Mouse (Mus musculus): ENCODE results near the gene Sgf29. TPM values are rescaled to one million over a fixed set of nuclear protein-coding genes. Genes with fewer than 3 reads are reported as not detected.
A peak's percentile ranks its signal among the peaks of the same experiment; 100 is the strongest.
"Not testable (repeated sequence)": the region's sequence is repeated elsewhere in the genome, so short reads cannot be mapped to it uniquely, and the experiment has no call there.

Sgf29 gene
- total RNA-seq, 2 experiments from 2014 or later = 27.2 to 38.4 TPM

DNA sequence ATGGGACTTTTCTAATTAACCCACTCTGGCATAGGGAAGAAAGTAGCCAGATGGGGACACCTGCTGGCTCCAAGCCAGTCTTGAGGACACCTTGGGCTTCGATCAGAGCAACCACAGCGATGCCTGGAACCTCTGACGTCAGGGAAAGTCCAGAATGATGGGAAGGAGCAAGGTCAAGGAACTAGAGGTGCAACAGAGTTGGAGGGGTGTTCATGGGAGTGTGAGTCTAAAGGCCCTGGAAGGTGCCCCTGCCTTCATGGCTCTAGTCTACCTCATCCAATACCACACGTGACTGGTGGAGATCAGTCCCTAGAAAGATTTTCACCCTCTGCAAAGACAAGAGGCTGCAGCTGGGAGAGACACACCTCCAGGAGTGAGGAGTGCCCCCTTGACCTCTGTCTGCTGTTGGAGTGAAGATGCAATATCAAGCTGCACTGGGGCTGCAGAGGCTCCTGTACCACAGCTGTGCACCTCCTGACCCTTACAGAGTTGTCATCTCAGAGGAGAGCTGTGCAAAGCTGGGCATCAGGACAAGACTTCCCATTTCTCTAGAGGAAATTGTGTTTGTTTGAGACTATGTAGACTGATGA is 27.6 kb downstream of the Sgf29 start:
- intact Hi-C loops (cut with DNase I) = no loop called here

DNA sequence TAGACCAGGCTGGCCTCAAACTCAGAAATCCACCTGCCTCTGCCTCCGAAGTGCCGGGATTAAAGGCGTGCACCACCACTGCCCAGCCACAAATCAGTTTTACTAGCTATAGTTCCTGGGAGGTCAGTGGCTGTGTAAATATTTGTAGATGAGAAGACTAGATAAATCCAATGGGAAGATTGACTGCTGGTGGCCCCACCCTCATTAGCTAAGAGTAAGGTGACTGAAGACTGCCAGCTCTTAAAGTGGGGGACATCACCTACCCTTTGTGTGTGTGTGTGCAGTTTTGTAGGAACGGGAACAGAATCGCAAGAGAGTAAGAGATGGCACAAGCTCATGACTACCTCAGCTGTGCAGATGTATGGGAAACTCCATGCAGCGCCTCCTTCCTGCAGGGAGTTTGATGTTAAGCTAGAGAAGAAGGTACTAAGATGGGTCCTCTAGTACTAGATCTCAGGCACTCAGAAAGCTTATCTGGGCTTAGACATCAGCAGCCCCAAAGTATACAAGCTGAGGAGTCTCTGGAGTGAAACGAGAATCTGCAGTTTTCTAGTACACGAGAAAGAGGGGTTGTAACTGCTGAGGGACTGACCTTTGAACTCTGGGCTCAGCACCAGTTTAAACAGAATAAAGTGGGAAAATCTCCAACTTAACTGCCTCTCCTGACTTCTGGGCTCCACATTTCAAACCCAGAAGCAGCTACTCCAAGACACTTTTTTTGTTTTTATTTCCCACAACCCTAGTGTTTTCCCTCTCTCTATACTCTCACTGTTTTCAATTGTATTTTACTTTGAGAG is 29.6 kb downstream of the Sgf29 start:
- no peak for DNase-seq (ENCODE audit: low spot score in 2 of 2)
- intact Hi-C loops (cut with DNase I) = no loop called here

More for the DNA sequence above, 27.6 kb downstream of the Sgf29 start:
- no peak for DNase-seq (ENCODE audit: low spot score in 2 of 2)

DNA sequence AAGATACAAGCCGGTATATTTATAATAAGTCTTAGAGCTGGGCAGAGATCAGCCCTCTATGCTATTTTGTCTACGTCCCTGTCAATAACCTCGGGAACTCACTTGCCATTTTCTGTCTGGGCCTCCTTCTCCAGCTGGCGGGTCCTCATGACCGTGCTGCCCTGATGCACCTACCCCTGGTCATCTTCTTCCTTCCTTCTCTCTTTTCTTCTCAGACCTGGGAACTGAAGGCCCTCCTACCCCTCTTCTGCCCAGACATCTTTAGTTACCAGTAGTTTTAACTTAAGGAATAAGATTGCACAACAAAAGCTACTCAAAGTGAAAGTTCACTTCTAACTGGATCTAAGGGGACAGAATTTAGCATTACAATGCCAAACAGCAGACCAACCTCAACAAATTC is 30.6 kb downstream of the Sgf29 start:
- no peak for DNase-seq (ENCODE audit: low spot score in 2 of 2)
- intact Hi-C loops (cut with DNase I) = no loop called here

DNA sequence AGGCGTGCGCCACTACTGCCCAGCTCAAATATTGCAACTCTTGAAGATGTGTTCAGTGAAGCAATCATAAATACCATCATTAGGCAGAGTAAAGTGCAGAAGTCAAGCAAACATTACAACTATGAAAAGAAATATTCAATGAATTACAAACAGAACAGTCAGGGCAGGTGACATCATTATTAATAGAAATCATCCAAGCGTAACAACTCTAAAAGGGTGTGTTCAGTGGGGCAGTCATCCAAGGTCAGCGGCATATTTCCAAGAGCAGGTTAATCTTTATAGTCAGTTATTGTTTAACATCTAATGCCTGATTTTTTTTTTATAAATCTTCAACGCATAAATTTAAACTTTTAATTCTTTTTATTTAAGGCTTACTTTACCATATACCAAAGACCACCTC is 32.1 kb downstream of the Sgf29 start:
- intact Hi-C loops (cut with DNase I) = no loop called here
- DNase-seq (ENCODE audit: low spot score in 2 of 2) = no peak

DNA sequence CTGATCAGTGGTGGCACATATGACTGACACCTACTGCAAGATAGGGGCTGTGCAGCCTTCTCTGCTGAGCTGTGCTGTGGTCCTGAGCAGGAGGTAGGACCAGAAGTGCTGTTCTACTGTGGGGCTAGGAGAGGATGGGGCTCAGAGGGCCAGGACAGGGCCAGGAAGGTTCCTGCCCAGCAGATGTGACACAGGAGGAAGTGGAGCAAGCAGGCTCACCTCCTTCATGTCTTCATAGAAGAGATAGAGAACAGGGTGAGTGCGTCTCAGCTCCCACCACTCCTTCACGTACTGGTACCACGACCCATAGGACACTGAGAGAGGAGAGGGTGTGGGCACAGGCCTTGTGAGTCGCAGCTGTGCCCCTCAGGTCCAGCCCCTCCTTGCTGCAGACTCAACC is 39.0 kb downstream of the Sgf29 start:
- DNase-seq (ENCODE audit: low spot score in 2 of 2); intact Hi-C loops (cut with DNase I): not testable (repeated sequence)

DNA sequence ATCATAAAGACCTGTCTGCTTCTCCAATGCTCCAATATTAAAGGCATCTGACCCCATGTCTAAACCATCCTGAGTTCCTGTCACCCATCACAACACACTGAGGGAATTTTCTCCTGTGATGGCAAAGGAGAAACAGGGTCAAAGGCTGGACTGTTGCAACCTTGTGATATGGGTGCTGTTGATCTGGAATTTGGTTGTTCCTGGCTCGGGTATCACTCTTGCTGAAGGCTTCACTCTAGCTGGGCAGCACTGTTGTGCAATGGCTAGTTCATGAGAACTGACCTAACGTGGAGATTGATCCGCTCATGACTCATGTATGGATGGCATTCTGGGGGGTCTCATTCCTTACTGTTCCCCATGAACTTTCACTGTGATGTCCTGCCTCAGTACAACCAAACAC is 39.9 kb downstream of the Sgf29 start:
- DNase-seq (ENCODE audit: low spot score in 2 of 2) = no peak
- intact Hi-C loops (cut with DNase I) = no loop called here

DNA sequence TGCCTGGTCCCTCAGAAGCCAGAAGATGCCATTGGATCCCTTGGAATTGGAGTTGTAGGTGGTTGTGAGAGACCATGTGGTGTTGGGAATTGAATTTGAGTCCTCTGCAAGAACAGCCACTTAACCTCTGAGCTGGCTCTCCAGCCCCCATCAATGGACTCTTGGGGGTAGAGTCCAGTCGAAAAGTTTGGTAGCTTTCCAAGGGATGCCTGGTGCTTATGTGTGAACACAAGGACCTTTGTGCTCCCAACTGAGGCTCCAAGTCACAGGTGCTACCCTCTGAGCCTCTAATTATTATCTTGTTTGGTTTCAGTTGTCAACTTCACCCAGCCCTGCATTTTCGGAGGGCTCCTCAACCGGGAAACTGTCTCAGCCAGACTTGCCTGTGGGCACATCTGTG is 41.6 kb downstream of the Sgf29 start:
- DNase-seq (ENCODE audit: low spot score in 2 of 2) = no peak
- intact Hi-C loops (cut with DNase I) = no loop called here

DNA sequence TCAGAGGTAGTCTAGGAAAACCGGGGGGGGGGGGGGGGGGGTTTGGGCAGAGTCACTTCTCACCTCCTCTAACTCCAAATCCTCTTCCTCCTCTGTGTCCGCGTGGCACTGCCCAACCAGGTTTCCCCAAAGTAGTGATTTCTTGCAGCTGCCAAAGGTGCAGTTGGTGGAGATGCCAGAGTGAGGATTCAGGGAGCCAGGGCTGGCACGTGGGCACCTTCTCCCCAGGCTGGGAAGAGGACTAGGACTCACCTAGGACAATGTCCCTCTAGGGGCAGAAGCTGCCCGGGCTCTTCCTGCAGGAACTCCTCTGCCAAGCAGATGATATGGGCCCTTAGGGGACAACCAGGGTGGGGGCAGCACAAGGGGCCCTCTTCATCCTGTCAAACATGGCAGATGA is 42.6 kb downstream of the Sgf29 start:
- intact Hi-C loops (cut with DNase I) = no loop called here

DNA sequence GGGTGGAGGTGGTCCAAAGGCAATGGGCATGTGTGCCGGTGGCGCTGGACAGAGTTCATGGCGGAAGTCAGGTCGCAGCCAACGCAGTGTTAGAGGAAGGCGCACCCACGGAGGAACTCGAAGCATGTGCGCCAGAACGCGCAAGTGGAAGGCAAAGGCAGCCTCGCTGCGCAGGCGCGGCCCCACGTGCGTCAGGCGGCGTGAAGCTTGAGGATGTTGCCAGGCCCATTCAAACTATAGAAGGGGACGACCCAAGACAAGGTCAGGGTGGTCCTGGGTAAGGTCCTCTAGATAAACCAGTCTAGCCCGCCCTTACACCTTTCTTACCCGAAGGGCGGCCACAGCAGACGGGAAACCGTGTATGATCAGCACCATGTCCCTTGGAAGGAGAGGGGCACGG is 43.3 kb downstream of the Sgf29 start:
- intact Hi-C loops (cut with DNase I) = no loop called here
- DNase-seq (ENCODE audit: low spot score in 2 of 2) = no peak

More for the DNA sequence above, 42.6 kb downstream of the Sgf29 start:
- DNase-seq (ENCODE audit: low spot score in 2 of 2) = no peak

DNA sequence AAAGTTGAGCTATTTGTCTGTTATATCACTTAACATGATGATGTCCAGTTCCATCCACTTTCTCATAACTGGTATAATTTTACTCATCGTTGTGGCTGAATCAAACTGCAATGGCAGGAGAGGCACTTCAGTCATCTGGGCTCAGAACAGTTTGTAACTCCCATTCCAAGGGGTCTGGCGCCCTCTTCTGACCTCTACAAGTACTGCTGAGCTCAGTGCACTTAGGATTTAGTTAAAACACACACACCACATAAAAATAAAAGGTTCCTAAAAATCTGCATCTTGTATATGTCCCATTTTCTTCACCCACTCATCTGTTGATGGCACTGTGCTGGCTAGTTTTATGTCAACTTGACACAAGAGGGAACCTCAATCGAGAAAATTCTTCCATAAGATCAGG is 44.1 kb downstream of the Sgf29 start:
- intact Hi-C loops (cut with DNase I) = no loop called here
- peak; percentile 60 to 75 for DNase-seq (ENCODE audit: low spot score in 2 of 2)

DNA sequence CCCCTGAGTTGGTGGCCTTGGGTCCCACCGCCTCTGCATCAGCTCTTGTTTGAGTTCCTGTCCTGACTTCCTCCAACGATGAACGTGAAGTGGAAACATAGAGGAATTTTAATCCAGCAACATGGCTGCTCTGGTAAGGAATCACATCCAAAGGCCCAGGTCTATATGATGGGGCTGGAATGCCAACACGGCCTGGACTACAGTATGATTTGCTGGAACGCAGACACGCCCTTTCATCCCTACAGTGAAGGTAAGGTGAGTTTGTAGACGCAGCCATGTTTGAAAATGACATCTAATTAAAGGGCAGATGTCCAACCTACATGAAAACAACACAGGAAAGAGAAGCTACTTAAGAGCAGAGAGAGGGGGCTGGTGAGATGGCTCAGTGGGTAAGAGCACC is 44.7 kb downstream of the Sgf29 start:
- intact Hi-C loops (cut with DNase I) = loop anchor here (2.0 kb wide), 1 partner anchor 45 kb away; the partner anchor contains the start of gene Sgf29
- DNase-seq (ENCODE audit: low spot score in 2 of 2) = no peak

DNA sequence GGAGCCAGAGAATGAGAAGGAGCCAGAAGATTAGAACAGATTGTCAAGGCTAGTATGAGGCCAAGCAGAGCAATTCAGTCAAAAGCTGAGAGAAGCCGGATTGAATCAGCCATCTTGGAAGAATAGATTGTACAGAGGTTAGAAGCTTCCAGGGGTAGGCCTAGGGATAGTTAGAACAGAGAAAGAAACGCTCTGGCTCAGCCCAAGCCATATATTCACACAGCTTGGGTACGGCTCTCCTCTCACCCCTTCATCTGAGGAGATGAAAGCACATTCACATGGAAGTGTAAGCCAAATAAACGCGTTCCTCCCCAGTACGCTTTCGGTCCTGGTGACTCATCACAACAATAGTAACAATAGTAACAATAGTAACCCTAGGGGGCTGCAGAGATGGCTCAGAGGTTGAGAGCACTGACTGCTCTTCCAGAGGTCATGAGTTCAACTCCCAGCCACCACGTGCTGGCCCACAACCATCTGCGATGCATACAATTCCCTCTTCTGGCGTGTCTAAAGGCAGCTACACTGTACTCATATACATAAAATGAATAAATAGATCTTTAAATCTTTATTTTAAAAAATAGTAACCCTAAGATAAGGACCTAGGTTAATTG is 45.4 kb downstream of the Sgf29 start:
- DNase-seq (ENCODE audit: low spot score in 2 of 2) = no peak
- intact Hi-C loops (cut with DNase I) = loop anchor here (2.0 to 5.0 kb wide), 2 partner anchors 46 to 112 kb away; partner anchors contain the start of genes Apobr and Sgf29

DNA sequence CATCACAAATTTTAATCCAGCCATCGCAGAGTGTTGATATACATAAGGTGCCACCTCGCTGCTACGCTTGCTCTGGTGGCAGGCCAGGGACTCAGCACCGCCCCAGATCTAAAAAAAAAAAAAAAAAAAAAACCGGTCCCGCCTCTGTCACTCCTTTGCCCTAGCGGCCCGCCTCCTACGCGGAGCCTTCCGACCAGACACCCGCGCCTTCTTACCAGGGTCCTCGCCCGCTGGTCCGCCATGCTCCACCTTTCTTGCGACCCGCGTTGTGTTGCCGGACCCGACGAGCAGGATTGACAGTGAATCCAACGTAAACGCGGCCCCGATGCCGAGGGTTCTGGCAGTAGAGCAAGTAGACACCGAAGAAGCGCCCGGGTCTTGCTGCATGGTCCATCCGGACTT is 46.1 kb downstream of the Sgf29 start, which contains the start of gene Bola2:
Gene Bola2, plus strand, starts transcription at position 192 of the 402 bp plus-strand sequence.
- DNase-seq (ENCODE audit: low spot score in 2 of 2) = no peak

DNA sequence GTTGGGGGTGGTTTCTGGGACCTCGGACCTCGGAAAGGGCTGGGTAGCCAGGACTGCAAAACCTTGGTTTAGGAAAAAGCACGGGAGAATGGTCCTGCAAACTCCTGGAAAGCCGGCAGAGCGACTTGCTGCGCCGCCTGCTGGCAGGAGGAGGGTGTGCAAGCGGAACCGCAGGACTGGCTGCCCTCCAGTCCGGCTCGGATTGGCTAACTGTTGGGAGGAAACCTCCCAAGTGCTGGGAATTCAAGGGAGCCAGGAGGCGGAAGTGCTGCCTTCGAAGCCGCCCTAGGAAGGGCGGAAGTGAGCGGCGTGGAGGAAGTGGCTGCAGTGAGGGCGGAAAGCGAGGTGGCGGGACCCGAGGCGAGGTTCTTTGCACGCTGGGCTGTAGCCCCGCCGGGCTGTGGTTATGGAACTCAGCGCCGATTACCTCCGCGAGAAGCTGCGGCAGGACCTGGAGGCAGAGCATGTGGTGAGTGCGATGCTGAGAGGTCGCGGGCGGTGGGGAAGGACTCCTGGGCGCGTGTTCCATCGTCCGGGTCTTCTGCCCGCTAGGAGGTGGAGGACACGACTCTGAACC is 46.6 kb downstream of the Sgf29 start, which contains the start of gene Slx1b:
Gene Slx1b, minus strand, starts transcription at position 154 of the 577 bp plus-strand sequence.
- intact Hi-C loops (cut with DNase I) = loop anchor here (2.0 to 5.0 kb wide), 2 partner anchors 47 to 113 kb away; partner anchors contain the start of genes Apobr and Sgf29
- DNase-seq (ENCODE audit: low spot score in 2 of 2) = peak; percentile 95

More for the DNA sequence above, 46.1 kb downstream of the Sgf29 start, which contains the start of gene Bola2:
- intact Hi-C loops (cut with DNase I) = loop anchor here (2.0 to 5.0 kb wide), 2 partner anchors 46 to 113 kb away; partner anchors contain the start of genes Apobr and Sgf29

DNA sequence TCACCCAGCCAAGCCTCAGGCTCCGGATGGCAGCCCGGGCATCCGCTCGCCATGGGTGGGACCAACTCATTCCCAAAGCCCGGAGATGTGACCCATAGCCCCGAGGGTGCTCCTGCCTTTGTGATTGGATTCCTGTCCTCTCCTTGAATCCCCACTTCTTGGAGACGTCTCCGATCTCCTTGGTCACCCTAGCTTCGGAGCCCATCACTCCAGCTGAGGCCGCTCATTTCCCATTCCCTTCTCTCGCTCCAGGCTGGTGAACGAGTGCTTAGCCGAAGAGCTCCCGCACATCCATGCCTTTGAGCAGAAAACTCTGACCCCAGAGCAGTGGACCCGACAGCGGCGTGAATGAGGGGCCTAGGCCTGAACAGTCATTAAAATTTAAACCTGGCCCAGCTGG is 47.2 kb downstream of the Sgf29 start:
- DNase-seq (ENCODE audit: low spot score in 2 of 2) = no peak
- intact Hi-C loops (cut with DNase I) = loop anchor here (5.0 kb wide), 1 partner anchor 114 kb away; the partner anchor contains the start of gene Apobr

DNA sequence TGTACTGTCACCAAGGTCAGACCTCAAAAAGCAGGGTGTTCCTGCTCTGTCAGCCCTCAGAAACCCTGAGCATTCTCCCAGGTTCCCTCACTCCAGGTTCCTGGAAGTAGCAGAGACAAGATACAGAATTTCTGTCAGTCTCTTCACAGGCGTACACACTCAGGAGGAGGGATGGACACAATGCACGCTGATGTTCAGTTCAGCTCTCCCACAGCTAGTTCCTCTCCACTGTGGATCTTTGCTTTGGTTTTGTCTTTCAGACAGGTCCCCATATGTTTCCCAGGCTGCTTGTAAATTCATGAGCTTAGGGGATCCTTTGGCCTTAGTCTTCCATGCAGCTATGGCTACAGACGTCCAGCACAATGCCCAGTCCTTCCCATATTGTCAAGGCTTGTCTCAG is 47.8 kb downstream of the Sgf29 start:
- DNase-seq (ENCODE audit: low spot score in 2 of 2) = no peak
- intact Hi-C loops (cut with DNase I) = loop anchor here (5.0 kb wide), 1 partner anchor 115 kb away; the partner anchor contains the start of gene Apobr

DNA sequence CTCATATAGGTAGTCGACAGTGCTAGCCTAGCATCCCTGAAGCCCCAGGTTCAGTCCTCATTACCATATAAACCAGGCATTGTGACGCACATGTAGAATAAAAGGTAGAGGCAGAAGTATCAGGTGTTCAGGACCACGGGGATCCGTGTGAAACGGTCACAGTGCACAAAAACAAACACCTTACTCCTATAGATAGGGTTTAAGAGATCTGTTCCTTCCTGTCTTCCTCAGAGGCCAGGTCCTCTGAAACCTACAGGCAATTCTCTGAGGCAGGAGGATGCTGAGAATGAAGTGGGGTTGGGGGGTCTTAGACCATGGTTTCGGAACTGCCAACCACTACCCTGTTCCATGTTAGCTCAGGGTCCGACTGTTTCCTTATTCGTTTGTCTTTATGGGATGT is 48.7 kb downstream of the Sgf29 start:
- no peak for DNase-seq (ENCODE audit: low spot score in 2 of 2)
- intact Hi-C loops (cut with DNase I) = loop anchor here (5.0 kb wide), 1 partner anchor 116 kb away; the partner anchor contains the start of gene Apobr

DNA sequence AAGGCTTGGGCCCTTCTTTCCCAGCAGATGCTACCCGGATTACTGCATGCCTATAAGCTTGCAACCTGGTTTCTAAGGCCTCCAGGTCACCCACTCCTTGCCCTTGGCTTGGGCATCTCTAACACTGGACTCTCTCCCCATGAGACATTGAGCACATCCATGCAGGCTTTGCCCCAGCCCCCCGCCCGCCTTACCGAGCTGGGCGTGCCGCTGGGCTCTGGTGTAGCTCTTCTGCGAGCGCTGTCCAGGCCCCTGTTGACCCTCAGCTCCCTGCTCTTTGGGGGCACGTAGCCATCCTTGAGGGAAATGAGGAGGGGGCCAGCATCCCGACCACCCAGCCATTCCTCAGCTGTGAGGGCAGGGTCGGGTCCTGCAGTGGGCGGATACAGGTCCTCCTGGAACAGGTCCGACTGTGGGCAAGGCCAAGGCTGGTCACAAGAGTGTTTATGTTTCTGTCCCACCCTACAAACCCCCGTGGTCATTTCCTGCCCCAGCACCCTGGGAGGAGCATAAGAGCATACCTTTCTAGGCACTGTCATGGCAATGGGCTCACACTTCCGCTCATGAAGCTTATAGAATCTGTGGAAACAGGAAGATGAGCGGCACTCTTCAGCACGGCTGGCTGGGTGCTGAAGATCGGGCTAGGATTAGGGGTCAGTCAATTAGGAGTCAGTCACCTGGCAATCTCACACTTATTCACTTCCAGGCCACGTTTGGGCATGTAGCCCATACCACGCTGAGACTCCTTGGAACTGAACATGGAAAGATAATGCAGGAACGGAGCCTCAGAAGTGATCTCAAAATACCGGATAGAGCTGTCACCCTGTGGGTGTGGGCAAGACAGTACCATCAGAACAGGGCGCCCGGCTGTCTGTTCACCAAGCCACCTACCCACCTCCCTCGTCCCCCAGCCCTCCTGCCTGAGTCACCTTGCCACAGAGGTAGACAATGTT is 51.2 kb downstream of the Sgf29 start:
- intact Hi-C loops (cut with DNase I) = loop anchor here (5.0 kb wide), 3 partner anchors 62 to 97 kb away; partner anchors contain the start of genes Fam57b and Ypel3
- no peak for DNase-seq (ENCODE audit: low spot score in 2 of 2)
